Mouse (Mus musculus) MN1 (cell line): ENCODE data around the gene Slc6a2.

ENCODE experiments used
- DNase-seq: peaks from one replicate; pipeline ENCODE4 v3.0.0-alpha.2; 2016; ENCODE audit warnings: low spot score

Gene Slc6a2

GRCm38 (mm10) chr8:92959779-92960178 lies at the start of gene Slc6a2:
Slc6a2 (plus strand) TSS chr8:92960079.
- no peak for DNase-seq

- DNase-seq = no peak
Measured at GRCm38 (mm10) chr8:92911477-92911876, 48.4 kb upstream of the Slc6a2 start.

GRCm38 (mm10) chr8:92913396-92913795 lies 46.5 kb upstream of the Slc6a2 start:
- no peak for DNase-seq

GRCm38 (mm10) chr8:92916082-92916481 lies 43.8 kb upstream of the Slc6a2 start:
- DNase-seq = no peak

- no peak for DNase-seq
Measured at GRCm38 (mm10) chr8:92921768-92922167, 38.1 kb upstream of the Slc6a2 start.

GRCm38 (mm10) chr8:92928986-92929385 lies 30.9 kb upstream of the Slc6a2 start:
- no peak for DNase-seq

- no peak for DNase-seq
Measured at GRCm38 (mm10) chr8:92938056-92938455, 21.8 kb upstream of the Slc6a2 start.

GRCm38 (mm10) chr8:92949071-92949470 lies 10.8 kb upstream of the Slc6a2 start:
- no peak for DNase-seq

- DNase-seq = no peak
Measured at GRCm38 (mm10) chr8:92950639-92951371, 9.1 kb upstream of the Slc6a2 start.

GRCm38 (mm10) chr8:92954044-92954443 lies 5.8 kb upstream of the Slc6a2 start:
- DNase-seq = no peak

- DNase-seq = no peak
Measured at GRCm38 (mm10) chr8:92960451-92960911, 602 bp downstream of the Slc6a2 start.

- DNase-seq = no peak
Measured at GRCm38 (mm10) chr8:92961088-92961487, 1.2 kb downstream of the Slc6a2 start.

GRCm38 (mm10) chr8:92964556-92964955 lies 4.7 kb downstream of the Slc6a2 start:
- DNase-seq = no peak

GRCm38 (mm10) chr8:92972949-92973348 lies 13.1 kb downstream of the Slc6a2 start:
- peak; percentile 13 for DNase-seq

GRCm38 (mm10) chr8:92976656-92977055 lies 16.8 kb downstream of the Slc6a2 start:
- no peak for DNase-seq

- DNase-seq = no peak
Measured at GRCm38 (mm10) chr8:92982491-92982890, 22.6 kb downstream of the Slc6a2 start.

GRCm38 (mm10) chr8:92984376-92984775 lies 24.5 kb downstream of the Slc6a2 start:
- DNase-seq = no peak

GRCm38 (mm10) chr8:92996840-92997239 lies 37.0 kb downstream of the Slc6a2 start:
- no peak for DNase-seq

- DNase-seq = no peak
Measured at GRCm38 (mm10) chr8:92998600-92998999, 38.7 kb downstream of the Slc6a2 start.

GRCm38 (mm10) chr8:93010286-93010685 lies 50.4 kb downstream of the Slc6a2 start:
- peak; percentile 42 for DNase-seq

GRCm38 (mm10) chr8:93011439-93011838 lies 51.6 kb downstream of the Slc6a2 start:
- peak; percentile 54 for DNase-seq

GRCm38 (mm10) chr8:93012226-93012625 lies 52.3 kb downstream of the Slc6a2 start:
- DNase-seq = no peak

- no peak for DNase-seq
Measured at GRCm38 (mm10) chr8:93014300-93014699, 54.4 kb downstream of the Slc6a2 start.

GRCm38 (mm10) chr8:93021738-93022137 lies 61.9 kb downstream of the Slc6a2 start:
- no peak for DNase-seq
